Mouse (Mus musculus) kidney, adult 8-10 months (tissue): ENCODE measurements at regions not wholly inside any gene's neighbourhood (a gene's known extent, or its start where the extent isn't known, plus 50 kb on each side); places are given as distances from the start of the nearest gene placed in this dataset.
A peak's percentile ranks its signal among the peaks of the same experiment; 100 is the strongest.

Experiments used
- DNase-seq, 2 experiments: peaks; one replicate each; pipeline ENCODE4 v3.0.0; 2022

GRCm38 (mm10) chr9:71058655-71059054, 106.6 kb upstream of the Lipc start:
- DNase-seq = no peak

GRCm38 (mm10) chr9:71056836-71057235, 104.8 kb upstream of the Lipc start:
- DNase-seq = peak; percentile 67 to 82

DNA sequence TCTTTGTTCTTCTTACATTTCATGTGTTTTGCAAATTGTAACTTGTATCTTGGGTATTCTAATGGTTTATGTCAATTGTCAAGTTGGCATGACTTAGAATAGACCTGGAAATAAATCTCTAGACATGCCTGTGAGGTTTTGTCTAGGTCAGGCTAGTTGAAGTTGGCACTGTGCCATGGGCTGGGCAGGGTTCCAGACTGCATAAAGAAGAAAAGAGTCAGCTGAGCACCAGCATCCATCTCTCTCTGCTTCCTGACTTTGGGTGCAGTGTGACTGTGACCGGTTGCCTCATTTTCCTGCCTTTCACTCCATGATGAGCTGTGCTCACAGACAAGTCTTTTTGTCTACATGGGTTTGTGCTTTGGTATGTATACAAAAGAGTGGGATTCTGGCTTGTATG, 91.9 kb upstream of the Lipc start:
- peak; percentile 65 for DNase-seq

GRCm38 (mm10) chr9:71035286-71035685, 83.3 kb upstream of the Lipc start:
- no peak for DNase-seq

DNA sequence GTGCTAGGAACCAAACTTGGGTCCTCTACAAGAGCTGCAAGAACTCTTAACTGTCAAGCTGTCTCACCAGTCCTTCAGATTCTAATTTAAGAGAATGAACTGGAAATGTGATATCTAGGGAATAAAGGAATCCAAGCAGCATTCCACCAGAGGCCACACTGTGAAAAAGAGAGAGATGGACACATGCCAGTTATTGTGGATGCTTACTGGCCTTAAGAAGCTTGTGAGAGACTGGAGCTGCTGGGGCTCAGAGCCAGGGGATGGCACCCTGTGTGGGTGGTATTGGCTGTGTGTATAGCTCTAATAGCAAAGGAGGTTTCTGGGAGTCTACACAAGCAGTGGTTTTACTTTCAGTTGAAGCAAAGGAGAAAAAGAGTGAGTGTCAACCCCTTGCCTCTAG, 80.1 kb upstream of the Lipc start:
- no peak for DNase-seq

DNA sequence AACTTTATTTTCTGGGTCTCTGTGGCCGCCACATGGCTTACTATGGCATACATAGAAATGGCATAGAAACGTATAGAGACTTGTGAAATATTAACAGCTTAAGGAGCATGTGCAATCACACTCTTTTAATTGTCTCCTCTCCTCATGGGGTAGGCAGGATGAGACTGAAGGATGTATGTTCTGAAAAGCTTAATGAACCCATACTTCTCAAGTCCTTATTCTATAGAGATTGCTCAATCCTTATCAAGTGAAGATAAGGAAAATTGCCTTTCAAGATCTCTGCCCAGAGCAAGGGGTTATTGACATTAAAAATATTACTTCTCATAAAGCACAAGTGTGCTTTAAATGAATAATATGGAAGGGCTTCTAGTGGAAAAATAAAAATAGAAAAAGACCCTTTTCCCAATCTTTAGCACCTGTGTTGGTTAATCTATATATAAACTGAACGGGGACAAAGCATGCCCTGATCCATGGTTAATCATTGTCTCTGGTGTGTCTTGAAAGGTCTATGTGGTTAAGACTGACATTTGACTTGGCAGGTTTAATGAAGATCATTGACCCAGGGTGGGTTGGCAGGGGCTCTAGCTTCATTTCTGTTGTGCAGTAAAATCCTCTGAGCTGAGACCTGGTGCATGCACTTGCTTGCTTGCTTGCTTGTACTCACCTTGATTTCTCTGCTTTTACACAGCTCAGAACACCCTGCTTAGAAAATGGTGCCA, 78.3 kb upstream of the Lipc start:
- DNase-seq = peak; percentile 35 to 65

DNA sequence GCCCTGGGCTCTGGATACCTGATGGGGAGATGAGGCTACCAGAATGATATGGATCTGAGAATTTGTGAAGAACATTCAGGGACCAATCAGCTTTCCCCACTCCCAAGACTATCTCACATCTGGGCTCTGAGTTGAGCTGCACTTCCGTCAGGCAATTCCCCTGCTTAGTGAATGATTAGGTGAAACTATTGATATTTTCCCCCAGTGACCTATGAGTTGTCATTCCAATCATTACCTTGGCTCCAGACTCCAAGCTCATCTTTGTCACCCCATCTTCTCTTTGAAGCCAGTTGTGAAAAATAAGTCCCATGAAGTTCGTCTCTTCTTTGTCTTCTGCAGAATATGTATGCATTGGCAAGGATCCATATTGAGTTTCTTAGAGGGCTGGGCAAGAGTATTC, 76.1 kb upstream of the Lipc start:
- DNase-seq = no peak

- no peak for DNase-seq
These were observed 75.6 kb upstream of the Lipc start for GRCm38 (mm10) chr9:71027626-71028025.

DNA sequence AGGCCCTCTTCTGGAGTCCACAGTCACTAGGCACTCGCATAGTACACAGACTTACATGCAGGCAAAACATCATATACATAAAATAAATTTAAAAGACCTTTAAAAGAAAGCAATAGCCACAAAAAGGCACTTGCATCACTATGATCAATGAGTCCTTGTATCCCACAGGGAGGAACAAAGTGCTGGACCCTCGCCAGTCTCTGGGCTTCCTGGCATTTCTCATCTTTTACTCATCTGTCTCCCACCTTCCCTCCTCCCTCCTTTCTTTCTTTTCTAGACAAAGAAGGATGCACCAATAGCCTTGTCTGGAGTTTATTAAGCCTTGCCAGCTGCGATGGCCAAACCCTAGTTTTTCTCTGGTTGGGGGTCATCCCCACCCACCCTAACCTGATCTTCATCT, 73.2 kb upstream of the Lipc start:
- DNase-seq = no peak

DNA sequence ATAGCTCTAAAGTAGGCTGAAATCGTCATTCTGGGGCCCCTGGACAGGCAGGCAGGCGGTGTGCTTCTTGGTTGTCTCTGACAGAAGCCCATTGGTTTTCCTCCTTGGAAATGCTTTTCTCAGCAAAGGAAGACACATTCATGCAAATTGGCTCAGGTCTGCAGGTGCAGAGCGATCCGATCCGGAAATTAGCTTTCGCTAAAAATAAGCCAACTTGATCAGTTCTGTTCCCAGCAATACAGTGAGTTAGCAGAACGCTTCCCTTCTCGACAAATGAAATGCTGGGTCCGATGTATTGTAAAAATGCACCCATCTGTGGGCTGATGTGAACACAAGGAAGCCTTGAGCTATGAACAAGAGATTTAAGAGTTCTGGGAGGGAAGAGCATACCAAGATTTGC, 66.2 kb upstream of the Lipc start:
- DNase-seq = no peak

- DNase-seq = no peak
These were observed 65.6 kb upstream of the Lipc start for GRCm38 (mm10) chr9:71017396-71018179.

GRCm38 (mm10) chr9:71015942-71016341, 63.9 kb upstream of the Lipc start:
- DNase-seq = no peak

DNA sequence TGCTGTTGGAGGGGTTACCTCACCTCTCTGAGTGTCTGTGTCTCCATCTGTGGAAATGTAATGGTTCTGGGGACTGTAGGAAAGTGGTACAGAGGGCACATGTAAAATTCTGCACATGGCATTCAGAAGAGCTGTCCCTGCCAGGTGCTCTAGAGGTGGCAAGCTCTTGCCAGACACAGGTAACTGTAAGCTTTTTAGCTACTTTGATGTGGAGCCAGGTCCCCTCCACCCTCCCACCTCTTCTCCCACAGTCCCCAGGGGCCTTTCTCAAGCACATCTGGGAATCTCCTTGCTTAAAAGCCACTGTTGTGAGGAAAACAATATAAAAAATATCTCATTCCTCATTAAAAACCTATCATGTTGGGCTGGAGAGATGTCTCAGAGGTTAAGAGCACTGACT, 63.4 kb upstream of the Lipc start:
- no peak for DNase-seq

- no peak for DNase-seq
These were observed 60.4 kb upstream of the Lipc start for GRCm38 (mm10) chr9:71012399-71012798.

DNA sequence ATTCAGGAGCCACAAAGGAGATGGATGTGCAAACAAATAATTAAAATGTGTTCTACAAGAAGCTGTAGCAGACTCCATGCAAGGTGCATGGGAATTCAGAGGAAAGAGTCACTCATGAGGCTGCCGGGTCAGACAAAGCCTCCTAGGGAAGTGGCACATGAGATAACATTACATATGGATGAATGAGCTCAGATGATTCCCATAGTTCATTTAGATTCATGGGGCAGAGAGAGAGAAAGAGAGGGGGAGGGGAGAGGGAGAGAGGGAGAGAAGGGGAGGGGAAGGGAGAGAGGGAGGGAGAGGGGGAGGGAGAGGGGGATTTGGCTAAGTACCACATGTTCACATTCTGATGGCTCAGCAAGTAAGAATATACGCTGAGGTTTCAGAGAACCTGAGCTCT, 52.6 kb upstream of the Lipc start:
- no peak for DNase-seq
